Mouse (Mus musculus) limb, embryonic 11.5 days (tissue): ENCODE results near the gene Sh3bp2. TPM values are rescaled to one million over a fixed set of nuclear protein-coding genes. Genes with fewer than 3 reads are reported as not detected.

Source experiments
- ATAC-seq: fragments of 200-750 bp; cut with Nextera tagmentation; 2 replicates; pipeline ENCODE4 v1.8.0; 2017; ENCODE audit warnings: low read depth; ENCODE audit not compliant: insufficient number of reproducible peaks, low FRiP score, low TSS enrichment
- DNase-seq: peaks from one replicate; pipeline ENCODE4 v3.0.0-alpha.2; 2015; ENCODE audit warnings: low spot score
- H3K27ac ChIP-seq: fragments of 300-500 bp; sonication (generic); replicated peaks from 2 replicates; pipeline ENCODE4 v1.5.1; 2014; ENCODE audit warnings: low read depth, mild to moderate bottlenecking, low read length
- H3K27me3 ChIP-seq: fragments of 300-500 bp; sonication (generic); 2 replicates; pipeline ENCODE4 v1.6.1; 2014; ENCODE audit warnings: mild to moderate bottlenecking, low read length, mixed read lengths; ENCODE audit not compliant: control insufficient read depth, insufficient read depth
- H3K36me3 ChIP-seq: fragments of 300-500 bp; sonication (generic); 2 replicates; pipeline ENCODE4 v1.6.1; 2014; ENCODE audit warnings: mild to moderate bottlenecking, low read length, moderate library complexity, mixed read lengths; ENCODE audit not compliant: control insufficient read depth, insufficient read depth
- H3K4me1 ChIP-seq: fragments of 300-500 bp; sonication (generic); 2 replicates; pipeline ENCODE4 v1.6.1; 2014; ENCODE audit warnings: low read length, mixed read lengths; ENCODE audit not compliant: control insufficient read depth, insufficient read depth
- H3K4me2 ChIP-seq: fragments of 300-500 bp; sonication (generic); 2 replicates; pipeline ENCODE4 v1.6.1; 2014; ENCODE audit warnings: low read depth, mild to moderate bottlenecking, moderate library complexity; ENCODE audit not compliant: severe bottlenecking
- H3K4me3 ChIP-seq: fragments of 300-500 bp; sonication (generic); 2 replicates; pipeline ENCODE4 v1.5.1; 2014; ENCODE audit warnings: low read depth, low read length
- H3K9ac ChIP-seq: fragments of 300-500 bp; sonication (generic); 2 replicates; pipeline ENCODE4 v1.6.1; 2014; ENCODE audit warnings: mild to moderate bottlenecking, low read length
- H3K9me3 ChIP-seq: fragments of 300-500 bp; sonication (generic); 2 replicates; pipeline ENCODE4 v1.6.1; 2016; ENCODE audit warnings: low read length; ENCODE audit not compliant: control insufficient read depth
- WGBS: fragments of 180-500 bp; shearing (Covaris S2); extraction: QIAGEN DNeasy Blood & Tissue Kit; methylation state at CpG from one replicate; pipeline ENCODE4 v1.1.7; 2014; 5-methylcytosine and 5-hydroxymethylcytosine counted together
- polyA plus RNA-seq: library from polyadenylated mRNA; unstranded; fragments of >200 nt; fragmentation: Nextera tagmentation; extraction: Ambion mirVana; gene quantifications from 2 replicates; pipeline ENCODE4 v1.2.1, GENCODE M21; 2014

The Sh3bp2 gene
- polyA plus RNA-seq, result 7.5 and 10.8 TPM in 2 replicates

DNA sequence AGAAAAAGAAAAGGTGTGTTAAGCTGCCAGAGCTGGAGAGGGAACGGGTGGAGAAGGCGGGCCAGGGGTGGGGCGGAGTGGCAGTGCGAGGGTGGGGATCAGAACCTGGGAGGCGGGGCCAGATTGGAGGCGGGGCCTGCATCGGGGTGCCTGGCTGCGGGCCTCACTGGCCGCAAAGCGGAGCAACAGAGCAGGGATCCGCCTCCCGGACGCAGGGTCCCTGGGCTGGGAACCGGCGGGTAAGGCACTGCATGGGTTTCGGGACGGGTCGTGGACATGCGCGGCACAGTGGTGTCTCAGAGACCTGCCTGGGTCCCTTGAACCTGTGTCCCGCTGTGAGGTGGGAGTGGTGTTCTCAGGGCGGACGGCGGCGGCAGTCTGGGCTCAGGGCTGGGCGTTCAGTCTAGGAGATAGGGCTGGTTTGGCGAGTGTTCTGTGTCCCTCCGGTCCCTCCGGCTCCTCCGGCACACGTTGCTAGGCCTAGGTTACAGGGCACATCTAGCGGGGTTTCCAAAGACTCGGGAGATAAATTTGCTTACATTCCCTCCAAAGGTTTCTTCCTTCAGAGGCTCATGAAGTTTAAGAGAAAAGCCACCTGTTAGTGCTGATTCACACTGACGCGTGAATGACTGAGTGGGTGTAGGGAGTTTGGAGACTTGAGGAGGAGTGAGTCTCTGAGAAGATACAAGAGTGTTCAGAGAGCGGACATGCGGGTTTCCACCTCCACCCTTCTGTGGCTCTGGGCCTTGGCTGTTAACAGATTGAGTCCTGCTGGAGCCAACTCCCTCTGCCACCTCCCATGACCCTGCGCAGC, at the start of gene Sh3bp2:
Gene Sh3bp2, plus strand, starts transcription at position 176 of the 814 bp plus-strand sequence.
- ATAC-seq (peak; percentile 88), DNase-seq (peak; percentile 96)
- H3K27me3 ChIP-seq, result no peaks in the 10 kb centered on the region
- peak within 1 kb of the TSS; percentile 53 for H3K9ac ChIP-seq
- H3K4me2 ChIP-seq, result peak within 1 kb of the TSS; percentile 75
- no peaks in the 10 kb centered on the region for H3K9me3 ChIP-seq
- H3K27ac ChIP-seq, result no peak within 1 kb of the TSS
- WGBS, result 2% methylated on average over 38 of the region's 38 CpGs
- peak within 1 kb of the TSS; percentile 43 for H3K4me3 ChIP-seq
- H3K36me3 ChIP-seq, result no peaks in the 10 kb centered on the region
- H3K4me1 ChIP-seq, result no peaks in the 10 kb centered on the region

DNA sequence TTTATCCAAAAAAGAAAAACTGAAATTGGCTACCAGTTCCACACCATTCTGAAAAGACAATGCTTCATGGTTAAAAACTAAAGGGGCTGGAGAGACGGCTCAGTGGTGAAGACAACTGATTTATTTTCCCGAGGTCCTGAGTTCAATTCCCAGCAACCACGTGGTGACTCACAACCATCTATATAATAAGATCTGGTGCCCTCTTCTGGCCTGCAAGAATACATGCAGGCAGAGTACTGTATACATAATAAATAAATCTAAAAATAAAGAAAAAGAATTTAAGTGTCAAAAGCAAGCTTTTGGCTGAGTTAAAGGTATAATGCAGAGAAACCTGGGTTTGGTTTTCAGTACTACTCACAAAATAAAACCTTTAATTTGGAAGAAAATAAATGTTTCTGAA, 44.7 kb upstream of the Sh3bp2 start:
- no peak overlapping the region for H3K27ac ChIP-seq
- no peak overlapping the region for H3K4me2 ChIP-seq
- H3K36me3 ChIP-seq, result peaks cover 18% of the 10 kb centered on the region
- no peak overlapping the region for H3K9ac ChIP-seq
- no peak for ATAC-seq
- WGBS, result 77% methylated on average over 3 of the region's 3 CpGs
- no peaks in the 10 kb centered on the region for H3K9me3 ChIP-seq
- no peaks in the 10 kb centered on the region for H3K4me1 ChIP-seq
- H3K4me3 ChIP-seq, result no peak overlapping the region
- no peak for DNase-seq
- no peaks in the 10 kb centered on the region for H3K27me3 ChIP-seq

DNA sequence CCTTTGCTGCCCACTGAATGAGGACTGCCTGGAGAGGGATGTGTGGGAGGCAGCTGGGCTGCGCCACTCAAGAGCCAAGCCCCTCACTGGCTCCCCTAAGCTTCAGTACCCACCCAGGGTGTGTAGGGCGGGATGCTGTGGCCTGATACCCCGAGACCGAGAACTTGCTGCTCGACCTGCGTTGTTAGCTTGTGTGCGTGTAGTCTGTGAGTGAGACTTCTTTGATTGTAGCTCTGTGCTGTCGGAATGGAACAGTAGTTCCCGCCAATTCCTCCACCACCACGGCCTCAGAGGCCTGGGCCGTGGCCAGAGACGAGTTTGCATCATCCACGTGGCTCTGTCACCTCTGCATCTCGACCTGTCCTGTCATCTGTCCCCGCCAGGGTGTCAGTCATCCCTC, 39.9 kb upstream of the Sh3bp2 start:
- Histone ChIP-seq H3K4me1 (no peaks in the 10 kb centered on the region), H3K36me3 (peaks cover 10% of the 10 kb centered on the region; the same call in 1 of the 2 replicates), H3K4me3 (no peak overlapping the region), H3K9ac (no peak overlapping the region), H3K9me3 (no peaks in the 10 kb centered on the region), H3K27me3 (no peaks in the 10 kb centered on the region), H3K27ac (no peak overlapping the region), H3K4me2 (no peak overlapping the region)
- ATAC-seq, result no peak
- DNase-seq, result no peak
- WGBS, result 90% methylated on average over 15 of the region's 15 CpGs

DNA sequence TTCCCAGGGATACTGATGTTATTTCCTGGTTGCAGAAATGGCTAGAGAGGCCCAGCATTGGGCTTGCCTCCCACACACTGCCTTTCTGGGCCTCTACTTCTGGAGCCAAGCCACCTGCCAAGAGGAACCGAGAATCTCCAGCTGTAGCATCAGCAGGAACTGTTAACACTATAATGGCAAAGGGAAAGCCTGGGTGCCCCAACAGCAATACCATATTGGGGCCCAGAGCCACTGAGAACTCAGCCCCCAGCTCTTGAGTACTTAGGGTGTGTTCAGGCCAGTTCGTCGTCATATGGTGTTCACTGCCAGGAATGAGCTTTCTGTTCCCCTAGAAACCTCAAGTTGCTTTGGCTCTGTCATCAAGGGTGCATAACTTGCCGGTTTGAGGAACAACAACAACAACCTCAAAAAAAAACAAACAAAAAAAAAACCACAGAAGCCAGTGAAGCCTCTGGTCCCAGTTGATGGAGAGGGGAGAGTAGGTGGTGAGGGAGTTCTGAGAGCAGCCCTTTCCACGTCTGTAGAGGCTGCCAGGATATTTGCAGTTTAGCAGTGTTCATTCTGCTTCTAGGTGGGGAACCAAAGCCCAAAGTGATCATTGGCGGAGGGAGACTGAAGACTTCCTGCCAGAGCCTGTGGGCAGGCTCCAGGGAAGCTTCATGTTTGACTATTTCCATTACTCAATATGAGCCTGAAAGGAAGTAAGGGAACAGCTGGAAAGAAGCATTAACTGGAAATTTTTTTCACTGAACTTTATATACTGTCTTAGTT, 38.1 kb upstream of the Sh3bp2 start:
- H3K36me3 ChIP-seq, result peaks cover 7% of the 10 kb centered on the region; the same call in 1 of the 2 replicates
- no peak overlapping the region for H3K9ac ChIP-seq
- DNase-seq (no peak), ATAC-seq (no peak)
- no peaks in the 10 kb centered on the region for H3K4me1 ChIP-seq
- no peaks in the 10 kb centered on the region for H3K9me3 ChIP-seq
- H3K4me3 ChIP-seq, result no peak overlapping the region
- 81% methylated on average over 6 of the region's 6 CpGs for WGBS
- no peak overlapping the region for H3K27ac ChIP-seq
- H3K27me3 ChIP-seq, result no peaks in the 10 kb centered on the region
- no peak overlapping the region for H3K4me2 ChIP-seq

DNA sequence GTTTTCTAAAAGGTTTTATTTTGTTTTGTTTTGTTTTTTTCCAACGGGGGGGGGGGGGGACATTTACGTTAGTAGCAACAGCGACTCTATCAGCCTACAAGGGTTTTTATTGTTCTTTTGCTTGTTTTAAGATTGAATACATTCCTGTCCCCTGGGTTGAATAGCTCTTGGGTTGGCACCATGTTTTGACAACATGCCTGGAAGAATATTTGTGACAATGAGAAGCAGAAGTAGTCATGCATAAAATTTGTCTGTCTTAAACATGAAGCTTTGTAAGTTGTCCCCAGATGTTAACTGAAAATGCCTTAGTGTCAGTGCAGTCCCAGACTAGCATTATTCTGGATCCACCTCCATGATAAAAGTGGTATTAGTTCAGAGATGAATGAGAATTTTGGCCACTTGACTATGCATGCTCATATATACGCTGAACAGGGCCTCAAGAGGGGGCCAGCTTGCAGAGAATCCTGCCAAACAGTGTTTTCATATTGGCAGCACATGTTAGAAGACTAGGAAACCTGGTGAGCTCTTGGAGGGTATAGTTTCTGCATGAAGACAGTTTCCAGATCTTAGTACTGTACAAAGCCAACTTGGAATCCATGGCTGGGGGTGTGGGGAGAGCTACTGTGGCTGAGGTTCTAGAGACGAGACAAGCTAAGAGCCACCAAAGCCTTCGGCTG, 36.8 kb upstream of the Sh3bp2 start:
- Histone ChIP-seq H3K27ac (no peak overlapping the region), H3K4me1 (no peaks in the 10 kb centered on the region), H3K27me3 (no peaks in the 10 kb centered on the region), H3K4me2 (no peak overlapping the region), H3K36me3 (peaks cover 7% of the 10 kb centered on the region; the same call in 1 of the 2 replicates), H3K9me3 (no peaks in the 10 kb centered on the region), H3K4me3 (no peak overlapping the region), H3K9ac (no peak overlapping the region)
- WGBS, result 80% methylated on average over 6 of the region's 6 CpGs
- no peak for ATAC-seq
- DNase-seq, result no peak

DNA sequence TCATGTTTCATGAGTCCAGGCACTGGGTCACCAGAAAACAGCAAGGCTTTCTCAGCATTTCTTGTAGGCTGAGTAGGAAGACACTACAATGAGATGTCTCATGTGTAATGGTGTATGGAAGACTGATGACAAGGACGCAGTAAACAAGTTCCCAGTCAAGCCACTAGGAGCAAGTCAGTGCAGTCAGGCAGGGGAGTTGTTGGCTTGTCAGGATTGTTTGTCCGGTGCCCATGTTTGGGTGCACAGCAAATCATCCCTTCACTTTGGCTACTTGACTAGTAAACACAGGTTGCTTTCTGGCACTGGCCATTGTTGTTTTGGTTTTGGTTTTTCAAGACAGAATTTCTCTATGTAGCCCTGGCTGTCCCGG, 36.2 kb upstream of the Sh3bp2 start:
- no peaks in the 10 kb centered on the region for H3K27me3 ChIP-seq
- no peak overlapping the region for H3K27ac ChIP-seq
- no peak for ATAC-seq
- no peaks in the 10 kb centered on the region for H3K9me3 ChIP-seq
- H3K9ac ChIP-seq, result no peak overlapping the region
- H3K36me3 ChIP-seq, result peaks cover 7% of the 10 kb centered on the region; the same call in 1 of the 2 replicates
- no peak for DNase-seq
- H3K4me3 ChIP-seq, result no peak overlapping the region
- no peak overlapping the region for H3K4me2 ChIP-seq
- no peaks in the 10 kb centered on the region for H3K4me1 ChIP-seq
- 89% methylated on average over 3 of the region's 3 CpGs for WGBS

DNA sequence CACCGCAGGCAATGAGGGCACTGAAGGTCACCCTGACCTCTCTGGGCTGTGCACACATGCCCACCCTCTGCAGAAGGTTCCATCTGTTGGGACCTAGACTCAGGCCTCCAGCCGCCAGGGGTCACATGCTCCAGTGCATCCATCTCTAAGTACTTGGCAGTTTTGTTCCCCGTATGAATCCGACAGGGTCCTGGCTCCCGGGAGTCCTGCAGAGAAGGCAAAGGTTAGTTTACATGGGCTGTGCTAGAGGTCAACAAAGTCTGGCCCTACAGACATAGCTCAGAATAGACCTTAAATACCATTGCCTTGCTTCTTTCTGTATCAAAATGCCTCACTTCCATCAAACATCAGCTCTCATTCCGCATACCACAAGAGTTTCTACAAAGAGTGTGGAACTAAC, 28.9 kb upstream of the Sh3bp2 start:
- Histone ChIP-seq H3K27me3 (no peaks in the 10 kb centered on the region), H3K36me3 (no peaks in the 10 kb centered on the region), H3K9ac (no peak overlapping the region), H3K4me2 (no peak overlapping the region), H3K27ac (no peak overlapping the region), H3K4me3 (no peak overlapping the region), H3K4me1 (no peaks in the 10 kb centered on the region), H3K9me3 (no peaks in the 10 kb centered on the region)
- ATAC-seq (no peak), DNase-seq (no peak)
- 88% methylated on average over 6 of the region's 6 CpGs for WGBS

DNA sequence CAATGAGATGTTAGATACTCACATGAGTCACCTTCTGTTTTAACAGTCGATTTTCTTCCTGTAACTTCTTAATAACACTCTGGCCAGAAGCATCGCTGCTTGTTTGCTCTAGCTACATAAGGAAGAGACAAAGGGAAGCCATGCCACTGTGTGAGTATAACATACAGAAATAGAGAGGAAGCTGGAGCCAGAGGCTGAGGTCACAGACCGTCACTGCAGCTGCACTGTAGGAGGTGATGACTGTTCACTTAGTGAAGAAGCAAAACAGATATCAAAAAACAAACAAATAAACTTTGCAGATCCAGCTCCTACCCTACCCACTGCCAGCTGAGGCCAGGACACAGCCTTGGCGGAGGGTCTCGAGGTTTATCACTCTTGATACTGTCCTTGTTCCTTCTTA, 24.8 kb upstream of the Sh3bp2 start:
- no peak overlapping the region for H3K4me2 ChIP-seq
- ATAC-seq (no peak), DNase-seq (no peak)
- no peak overlapping the region for H3K4me3 ChIP-seq
- no peaks in the 10 kb centered on the region for H3K4me1 ChIP-seq
- H3K27ac ChIP-seq, result no peak overlapping the region
- H3K36me3 ChIP-seq, result no peaks in the 10 kb centered on the region
- WGBS, result 84% methylated on average over 5 of the region's 5 CpGs
- no peaks in the 10 kb centered on the region for H3K9me3 ChIP-seq
- no peaks in the 10 kb centered on the region for H3K27me3 ChIP-seq
- no peak overlapping the region for H3K9ac ChIP-seq
